Mouse (Mus musculus): ENCODE data around the gene Ccdc182. TPM values are rescaled to one million over a fixed set of nuclear protein-coding genes. Genes with fewer than 3 reads are reported as not detected.

Gene Ccdc182
- polyA plus RNA-seq, 2 experiments: not detected

DNA sequence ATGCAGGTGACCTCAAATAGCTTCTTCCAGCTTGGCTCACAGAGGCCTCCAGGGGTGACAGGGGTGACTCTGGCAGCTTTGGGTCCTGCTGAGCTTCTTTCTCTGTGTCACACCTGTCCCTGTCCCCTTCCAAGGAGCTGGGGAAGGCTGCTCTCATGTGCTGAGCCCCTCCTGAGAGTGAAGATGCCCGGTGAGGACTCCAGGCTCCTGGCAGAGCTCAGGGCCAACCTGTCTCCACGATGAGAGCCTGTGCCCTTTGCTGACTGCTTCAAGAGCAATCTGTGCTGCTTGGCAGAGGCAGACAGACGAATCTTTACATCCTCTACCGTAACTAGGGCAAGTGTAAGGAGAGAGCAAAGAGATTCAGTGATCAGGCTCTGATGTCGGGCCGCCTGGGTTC lies 16.9 kb downstream of the Ccdc182 start:
- DNase-seq (ENCODE audit: low read depth in 3 of 3, low spot score in 3 of 3) (no peak), ATAC-seq (ENCODE audit: insufficient read depth) (no peak)
- Histone ChIP-seq H3K27me3 (ENCODE audit: control insufficient read depth, insufficient read depth, low read length) (no peaks in the 10 kb centered on the region), H3K4me3 (ENCODE audit: insufficient read depth in 1 of 2, low read depth in 2 of 2, low read length in 2 of 2) (no peak overlapping the region), H3K9ac (replicated peaks) (no peak overlapping the region), H3K4me2 (ENCODE audit: low read depth) (no peak overlapping the region), H3K36me3 (replicated peaks; ENCODE audit: control insufficient read depth, insufficient read depth, low read depth) (no peaks in the 10 kb centered on the region), H3K4me1 (replicated peaks; ENCODE audit: control insufficient read depth in 2 of 2, insufficient read depth in 2 of 2, low read length in 1 of 2) (peaks cover 0 to 6% of the 10 kb centered on the region in 2 experiments; a peak in 1 of 4 replicates), H3K9me3 (ENCODE audit: control insufficient read depth, low read length) (no peaks in the 10 kb centered on the region), H3K27ac (no peak overlapping the region)
- TF ChIP-seq EP300 (IDR thresholded peaks at IDR 0.05; ENCODE audit: low read depth) (no peak), CTCF (IDR thresholded peaks at IDR 0.05; ENCODE audit: low read depth) (no peak)
- 59% methylated on average over 6 of the region's 6 CpGs for WGBS (ENCODE audit: insufficient replicate concordance)

DNA sequence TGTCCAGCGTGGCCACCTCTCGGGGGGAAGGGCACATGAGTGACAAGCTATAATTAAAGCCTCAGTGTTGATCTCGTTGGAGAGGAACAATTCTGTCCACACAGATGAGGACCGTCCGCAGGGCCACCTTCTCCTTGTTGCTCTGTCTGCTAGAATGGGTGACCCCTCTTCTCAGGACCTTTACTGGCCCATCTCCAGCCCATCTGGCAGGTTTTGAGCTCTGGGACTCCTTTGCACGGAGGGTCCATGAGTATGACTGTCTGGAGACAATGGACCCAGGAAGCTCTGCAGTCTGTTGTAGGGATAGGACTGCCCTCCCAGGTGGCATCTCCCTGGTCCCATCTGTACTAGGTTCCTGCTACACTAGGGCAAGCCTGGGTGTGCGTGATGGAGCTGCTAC lies 17.7 kb downstream of the Ccdc182 start:
- WGBS (ENCODE audit: insufficient replicate concordance): 43% methylated on average over 7 of the region's 7 CpGs
- Histone ChIP-seq H3K9me3 (ENCODE audit: control insufficient read depth, low read length) (no peaks in the 10 kb centered on the region), H3K9ac (replicated peaks) (no peak overlapping the region), H3K36me3 (replicated peaks; ENCODE audit: control insufficient read depth, insufficient read depth, low read depth) (no peaks in the 10 kb centered on the region), H3K27ac (no peak overlapping the region), H3K27me3 (ENCODE audit: control insufficient read depth, insufficient read depth, low read length) (no peaks in the 10 kb centered on the region), H3K4me3 (ENCODE audit: insufficient read depth in 1 of 2, low read depth in 2 of 2, low read length in 2 of 2) (no peak overlapping the region), H3K4me1 (replicated peaks; ENCODE audit: control insufficient read depth in 2 of 2, insufficient read depth in 2 of 2, low read length in 1 of 2) (peaks cover 0 to 6% of the 10 kb centered on the region in 2 experiments; a peak in 1 of 4 replicates), H3K4me2 (ENCODE audit: low read depth) (no peak overlapping the region)
- TF ChIP-seq EP300 (IDR thresholded peaks at IDR 0.05; ENCODE audit: low read depth): no peak
- no peak for TF ChIP-seq CTCF (IDR thresholded peaks at IDR 0.05; ENCODE audit: low read depth)
- DNase-seq (ENCODE audit: low read depth in 3 of 3, low spot score in 3 of 3) (no peak), ATAC-seq (ENCODE audit: insufficient read depth) (no peak)

DNA sequence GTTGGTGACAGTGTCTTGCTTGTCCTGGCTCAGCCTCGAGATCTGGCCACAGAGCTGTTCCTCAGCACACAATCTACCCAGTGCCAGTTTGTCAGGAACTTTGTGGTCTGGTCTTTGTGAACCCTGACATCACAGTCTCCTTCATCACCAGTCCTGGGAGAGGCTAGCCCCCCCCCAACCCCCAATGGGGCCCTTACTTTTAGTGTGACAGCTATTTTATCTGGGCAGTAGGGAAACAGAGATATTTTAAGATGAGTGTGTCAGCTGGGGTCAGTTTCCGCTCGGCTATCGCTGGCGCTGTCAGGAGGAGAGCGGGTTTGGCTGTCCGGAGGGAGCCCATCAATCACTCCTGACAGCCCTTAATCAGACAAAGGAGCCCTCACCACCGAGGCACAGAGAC lies 19.7 kb downstream of the Ccdc182 start:
- Histone ChIP-seq H3K36me3 (replicated peaks; ENCODE audit: control insufficient read depth, insufficient read depth, low read depth) (no peaks in the 10 kb centered on the region), H3K4me1 (replicated peaks; ENCODE audit: control insufficient read depth in 2 of 2, insufficient read depth in 2 of 2, low read length in 1 of 2) (peaks cover 0 to 6% of the 10 kb centered on the region in 2 experiments; a peak in 1 of 4 replicates), H3K4me2 (ENCODE audit: low read depth) (no peak overlapping the region), H3K27me3 (ENCODE audit: control insufficient read depth, insufficient read depth, low read length) (no peaks in the 10 kb centered on the region), H3K9me3 (ENCODE audit: control insufficient read depth, low read length) (no peaks in the 10 kb centered on the region), H3K9ac (replicated peaks) (no peak overlapping the region), H3K4me3 (ENCODE audit: insufficient read depth in 1 of 2, low read depth in 2 of 2, low read length in 2 of 2) (no peak overlapping the region), H3K27ac (no peak overlapping the region)
- ATAC-seq (ENCODE audit: insufficient read depth) (0 out of 2 replicates have a peak, but pooled peaks have one; percentile 11), DNase-seq (ENCODE audit: low read depth in 3 of 3, low spot score in 3 of 3) (no peak)
- TF ChIP-seq CTCF (IDR thresholded peaks at IDR 0.05; ENCODE audit: low read depth): no peak
- WGBS (ENCODE audit: insufficient replicate concordance): 7% methylated on average over 8 of the region's 8 CpGs

DNA sequence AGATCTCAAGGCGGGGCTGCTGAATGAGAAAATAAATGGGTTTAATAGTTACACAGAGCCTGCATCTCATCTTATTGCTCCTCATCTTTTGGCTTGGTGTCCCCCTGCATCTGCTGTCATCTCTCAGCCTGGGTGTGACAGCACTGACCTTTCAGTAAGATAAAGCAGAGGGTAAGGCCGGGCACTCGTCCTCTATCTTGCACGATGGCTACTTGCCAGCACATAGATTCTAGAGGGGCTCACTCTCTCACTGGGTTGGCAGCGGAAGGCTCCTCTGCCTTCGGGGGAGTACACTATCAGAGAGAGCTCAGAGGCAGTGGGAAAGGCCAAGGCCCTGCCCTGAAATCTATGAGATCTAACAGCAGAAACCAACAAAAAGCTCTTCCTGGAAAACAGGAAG lies 20.6 kb downstream of the Ccdc182 start:
- no peaks in the 10 kb centered on the region for H3K36me3 ChIP-seq (replicated peaks; ENCODE audit: control insufficient read depth, insufficient read depth, low read depth)
- no peak for TF ChIP-seq CTCF (IDR thresholded peaks at IDR 0.05; ENCODE audit: low read depth)
- TF ChIP-seq EP300 (IDR thresholded peaks at IDR 0.05; ENCODE audit: low read depth): no peak
- no peak for ATAC-seq (ENCODE audit: insufficient read depth)
- no peak overlapping the region for H3K9ac ChIP-seq (replicated peaks)
- H3K4me1 ChIP-seq (replicated peaks; ENCODE audit: control insufficient read depth in 2 of 2, insufficient read depth in 2 of 2, low read length in 1 of 2): peaks cover 0 to 6% of the 10 kb centered on the region in 2 experiments; a peak in 1 of 4 replicates
- WGBS (ENCODE audit: insufficient replicate concordance): 27% methylated on average over 6 of the region's 6 CpGs
- no peak overlapping the region for H3K27ac ChIP-seq
- DNase-seq (ENCODE audit: low read depth in 3 of 3, low spot score in 3 of 3): no peak
- H3K4me3 ChIP-seq (ENCODE audit: insufficient read depth in 1 of 2, low read depth in 2 of 2, low read length in 2 of 2): no peak overlapping the region
- no peak overlapping the region for H3K4me2 ChIP-seq (ENCODE audit: low read depth)
- no peaks in the 10 kb centered on the region for H3K27me3 ChIP-seq (ENCODE audit: control insufficient read depth, insufficient read depth, low read length)
- H3K9me3 ChIP-seq (ENCODE audit: control insufficient read depth, low read length): no peaks in the 10 kb centered on the region

GRCm38 (mm10) chr11:88315393-88315792 lies 21.5 kb downstream of the Ccdc182 start:
- Histone ChIP-seq H3K4me3 (ENCODE audit: insufficient read depth in 1 of 2, low read depth in 2 of 2, low read length in 2 of 2) (no peak overlapping the region), H3K4me2 (ENCODE audit: low read depth) (no peak overlapping the region), H3K36me3 (replicated peaks; ENCODE audit: control insufficient read depth, insufficient read depth, low read depth) (no peaks in the 10 kb centered on the region), H3K27ac (no peak overlapping the region), H3K9ac (replicated peaks) (no peak overlapping the region), H3K27me3 (ENCODE audit: control insufficient read depth, insufficient read depth, low read length) (no peaks in the 10 kb centered on the region), H3K9me3 (ENCODE audit: control insufficient read depth, low read length) (no peaks in the 10 kb centered on the region), H3K4me1 (replicated peaks; ENCODE audit: control insufficient read depth in 2 of 2, insufficient read depth in 2 of 2, low read length in 1 of 2) (peaks cover 0 to 6% of the 10 kb centered on the region in 2 experiments; a peak in 1 of 4 replicates)
- TF ChIP-seq EP300 (IDR thresholded peaks at IDR 0.05; ENCODE audit: low read depth): no peak
- no peak for TF ChIP-seq CTCF (IDR thresholded peaks at IDR 0.05; ENCODE audit: low read depth)
- 36% methylated on average over 5 of the region's 5 CpGs for WGBS (ENCODE audit: insufficient replicate concordance)
- DNase-seq (ENCODE audit: low read depth in 3 of 3, low spot score in 3 of 3) (no peak), ATAC-seq (ENCODE audit: insufficient read depth) (no peak)
